Mouse (Mus musculus): ENCODE data around the gene Syce2.

Gene Syce2

GRCm38 (mm10) chr8:84933767-84934559, 62.1 kb downstream of the Syce2 start:
- DNase-seq = peak; percentile 65

- DNase-seq = peak; percentile 88
Measured at GRCm38 (mm10) chr8:84934860-84935259, 62.9 kb downstream of the Syce2 start.

DNA sequence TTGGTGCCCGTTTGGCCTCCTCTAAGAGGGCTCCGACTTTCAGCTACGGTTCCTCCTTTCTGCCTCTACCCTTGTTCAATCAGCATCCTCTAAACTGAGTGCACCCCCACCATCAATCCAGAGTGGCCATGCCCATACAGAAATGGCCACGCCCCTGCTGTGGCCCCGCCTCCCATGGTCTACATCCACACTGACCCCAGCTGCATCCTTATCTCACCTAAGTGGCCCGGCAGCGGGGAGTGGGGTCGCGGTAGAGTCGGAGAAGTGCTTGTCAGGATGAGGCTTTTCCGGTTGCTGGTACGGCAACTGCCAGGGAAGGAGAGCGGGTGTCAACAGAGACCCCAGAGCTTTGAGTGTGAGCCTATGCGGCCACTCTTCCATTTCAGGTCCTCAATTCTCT, 63.6 kb downstream of the Syce2 start:
- DNase-seq = peak; percentile 78

GRCm38 (mm10) chr8:84936041-84936961, 64.4 kb downstream of the Syce2 start:
- peak; percentile 68 for DNase-seq

GRCm38 (mm10) chr8:84936962-84937546, 65.1 kb downstream of the Syce2 start, which contains the start of gene Mast1:
Mast1 (minus strand) TSS chr8:84937359.
- peak; percentile 82 for DNase-seq
